Mouse (Mus musculus): ENCODE data around the gene Olfr395. TPM values are rescaled to one million over a fixed set of nuclear protein-coding genes. Genes with fewer than 3 reads are reported as not detected.

Olfr395 gene
- polyA plus RNA-seq (2017; shearing (Covaris generic)): not detected

GRCm38 (mm10) chr11:73909199-73909598 lies at the start of gene Olfr395:
Gene Olfr395 (minus strand): TSS chr11:73909299.

GRCm38 (mm10) chr11:73936377-73936776 lies 27.3 kb upstream of the Olfr395 start, which contains the start of gene Olfr23:
Gene Olfr23 (plus strand): TSS chr11:73936677.

GRCm38 (mm10) chr11:73890671-73891070 lies 18.4 kb downstream of the Olfr395 start, which contains the start of gene Olfr394:
Gene Olfr394 (minus strand): TSS chr11:73890771.

Other genes with a start within 250 kb of the Olfr395 start
- gene Zfp735, start 220.5 kb downstream of the Olfr395 start, polyA plus RNA-seq (2017; shearing (Covaris generic)): not detected
- not detected for gene Olfr389, start 128.6 kb downstream of the Olfr395 start, polyA plus RNA-seq (2017; shearing (Covaris generic))
- gene Olfr390, start 126.3 kb downstream of the Olfr395 start, polyA plus RNA-seq (2017; shearing (Covaris generic)): not detected
- not detected for gene Olfr391-ps, start 106.2 kb downstream of the Olfr395 start, polyA plus RNA-seq (2017; shearing (Covaris generic))
- not detected for gene Olfr392, start 92.2 kb downstream of the Olfr395 start, polyA plus RNA-seq (2017; shearing (Covaris generic))
- gene Olfr393, start 57.8 kb downstream of the Olfr395 start, polyA plus RNA-seq (2017; shearing (Covaris generic)): not detected
- not detected for gene Olfr394, start 18.5 kb downstream of the Olfr395 start, polyA plus RNA-seq (2017; shearing (Covaris generic))
- not detected for gene Olfr23, start 27.4 kb upstream of the Olfr395 start, polyA plus RNA-seq (2017; shearing (Covaris generic))
- not detected for gene Olfr397, start 51.5 kb upstream of the Olfr395 start, polyA plus RNA-seq (2017; shearing (Covaris generic))
- not detected for gene Olfr398, start 81.1 kb upstream of the Olfr395 start, polyA plus RNA-seq (2017; shearing (Covaris generic))
- not detected for gene Olfr139, start 147.3 kb upstream of the Olfr395 start, polyA plus RNA-seq (2017; shearing (Covaris generic))
- gene Olfr399, start 147.3 kb upstream of the Olfr395 start, polyA plus RNA-seq (2017; shearing (Covaris generic)): not detected
- not detected for gene Zfp616, start 160.7 kb upstream of the Olfr395 start, polyA plus RNA-seq (2017; shearing (Covaris generic))
- not detected for gene Olfr401, start 204.4 kb upstream of the Olfr395 start, polyA plus RNA-seq (2017; shearing (Covaris generic))
- gene Olfr402, start 244.2 kb upstream of the Olfr395 start, polyA plus RNA-seq (2017; shearing (Covaris generic)): not detected

All from activated CD4-positive, CD25-positive, alpha-beta regulatory T cell, adult 9 weeks (primary cell).